Comparison of ENCODE assay signal across 8 mouse cellular contexts in genomic region chr2:181313344-181314079, GRCm38 (mm10). TPM values are rescaled to one million over a fixed set of nuclear protein-coding genes. Genes with fewer than 3 reads are reported as not detected.
DNase-seq lines count a peak whose midpoint lies in the region; ATAC-seq and TF ChIP-seq lines count a peak whose summit lies in the region.

No protein-coding gene starts in this region.

- peaks cover 2% of the 10 kb centered on the region for H3K36me3 ChIP-seq in forebrain, embryonic 16.5 days (ENCODE audit: control insufficient read depth, insufficient read depth)

- no peak for TF ChIP-seq POLR2A in cerebellum, adult 2 months (IDR thresholded peaks at IDR 0.05; ENCODE audit: borderline replicate concordance, insufficient read depth, low read length)

- DNase-seq in layer of hippocampus, adult 2 months (ENCODE audit: low spot score in 2 of 2): peak; percentile 14 to 30
- DNase-seq in layer of hippocampus, adult 8-10 months (ENCODE audit: low spot score in 2 of 2): no peak
- peak; percentile 57 to 72 for DNase-seq in cerebellum, adult 2 months
- DNase-seq in yolk sac, embryonic 10.5 days (ENCODE audit: low spot score): peak; percentile 7
- no peak for DNase-seq in adrenal gland, postnatal 36 days

- peaks cover 3% of the 10 kb centered on the region; the same call in 1 of the 2 replicates for H3K4me1 ChIP-seq in cerebellum, adult 2 months (ENCODE audit: control insufficient read depth, insufficient read depth, low read length)
- peaks cover 23% of the 10 kb centered on the region for H3K4me1 ChIP-seq in forebrain, embryonic 16.5 days (replicated peaks; ENCODE audit: control insufficient read depth, insufficient read depth, low read length)

- H3K9ac ChIP-seq in forebrain, embryonic 16.5 days (replicated peaks; ENCODE audit: low read depth, low read length): peak overlapping the region; percentile 97

- 1% methylated on average over 35 of the region's 35 CpGs for WGBS in cerebellum, adult 2 months
- WGBS in forebrain, embryonic 16.5 days: under 1% methylated on average over 35 of the region's 35 CpGs

- H3K27me3 ChIP-seq in cerebellum, adult 2 months (ENCODE audit: control insufficient read depth, insufficient read depth, low read length): no peaks in the 10 kb centered on the region
- H3K27me3 ChIP-seq in forebrain, embryonic 16.5 days (replicated peaks; ENCODE audit: control insufficient read depth, insufficient read depth, low read length): no peaks in the 10 kb centered on the region; the same call in 1 of the 2 replicates

- TF ChIP-seq CTCF in layer of hippocampus, adult 2 months (conservative IDR thresholded peaks at IDR 0.05): no peak
- no peak for TF ChIP-seq CTCF in cerebellum, adult 2 months (IDR thresholded peaks at IDR 0.05; ENCODE audit: borderline replicate concordance, insufficient read depth, low read depth, low read length)

- H3K27ac ChIP-seq in layer of hippocampus, adult 2 months: peak overlapping the region; percentile 95
- peak overlapping the region; percentile 98 for H3K27ac ChIP-seq in cerebellum, adult 2 months (ENCODE audit: insufficient read depth, low read length)
- H3K27ac ChIP-seq in forebrain, embryonic 16.5 days (ENCODE audit: low read length): peak overlapping the region; percentile 94

- no peaks in the 10 kb centered on the region for H3K9me3 ChIP-seq in forebrain, embryonic 16.5 days (ENCODE audit: control insufficient read depth, low read length)

- H3K4me2 ChIP-seq in forebrain, embryonic 16.5 days (ENCODE audit: low read length): peak overlapping the region; percentile 65

- peak overlapping the region; percentile 67 for H3K4me3 ChIP-seq in layer of hippocampus, adult 2 months
- H3K4me3 ChIP-seq in cerebellum, adult 2 months (replicated peaks; ENCODE audit: insufficient read depth, low read depth, low read length): peak overlapping the region; percentile 99
- H3K4me3 ChIP-seq in forebrain, embryonic 16.5 days (replicated peaks; ENCODE audit: low read length): peak overlapping the region; percentile 89

- ATAC-seq in forebrain, embryonic 16.5 days: peak; percentile 56
- peak; percentile 17; the same call in 1 of the 2 replicates for ATAC-seq in megakaryocyte, adult 5-6 weeks (ENCODE audit: poor library complexity, severe bottlenecking)
- ATAC-seq in megakaryocyte progenitor cell, adult 5-6 weeks (replicated peaks; ENCODE audit: poor library complexity): no peak

RNA-seq across cellular contexts. Expression of gene Stmn3, which starts 0.8 kb away (rescaled TPM):
- 100 to 1,000 TPM; 527 to 593 TPM for total RNA-seq in layer of hippocampus, adult 2 months (2021)
- 100 to 1,000 TPM; 530 to 604 (median 573) TPM for total RNA-seq in layer of hippocampus, adult 8-10 months (2022)
- 1,100 TPM in 2 replicates for polyA plus RNA-seq in cerebellum, adult 2 months (2012; rRNA removed)
- polyA plus RNA-seq in forebrain, embryonic 16.5 days (2015; fragmentation: Nextera tagmentation; extraction: Ambion mirVana): 899 and 1,155 TPM in 2 replicates
- not detected in 2 replicates for total RNA-seq in megakaryocyte, adult 5-6 weeks (2015)
- total RNA-seq in megakaryocyte, adult 5-6 weeks (2017): not detected in 2 replicates
- not detected in 2 replicates for total RNA-seq in megakaryocyte progenitor cell, adult 5-6 weeks (2015)
- not detected in 2 replicates for total RNA-seq in megakaryocyte progenitor cell, adult 5-6 weeks (2017)
- total RNA-seq in adrenal gland, postnatal 36 days (2021): 10 to 100 TPM; 10.3 to 11.7 TPM

RNA-seq across cellular contexts. Expression of gene Rtel1, which starts 6.0 kb away (rescaled TPM):
- total RNA-seq in layer of hippocampus, adult 2 months (2021): 10 to 100 TPM; 37.1 to 40.7 TPM
- 10 to 100 TPM; 26.1 to 41.3 (median 37.1) TPM for total RNA-seq in layer of hippocampus, adult 8-10 months (2022)
- 88.5 and 103 TPM in 2 replicates for polyA plus RNA-seq in cerebellum, adult 2 months (2012; rRNA removed)
- polyA plus RNA-seq in forebrain, embryonic 16.5 days (2015; fragmentation: Nextera tagmentation; extraction: Ambion mirVana): 35.3 and 42.5 TPM in 2 replicates
- total RNA-seq in megakaryocyte, adult 5-6 weeks (2015): 26.8 and 34.1 TPM in 2 replicates
- total RNA-seq in megakaryocyte, adult 5-6 weeks (2017): 21.6 and 25.8 TPM in 2 replicates
- total RNA-seq in megakaryocyte progenitor cell, adult 5-6 weeks (2015): 53.4 and 78.0 TPM in 2 replicates
- 41.9 and 53.0 TPM in 2 replicates for total RNA-seq in megakaryocyte progenitor cell, adult 5-6 weeks (2017)
- total RNA-seq in adrenal gland, postnatal 36 days (2021): 10 to 100 TPM; 26.5 to 32.1 TPM

RNA-seq across cellular contexts. Expression of gene Gmeb2, which starts 25.7 kb away (rescaled TPM):
- total RNA-seq in layer of hippocampus, adult 2 months (2021): 10 to 100 TPM; 18.8 to 23.5 TPM
- total RNA-seq in layer of hippocampus, adult 8-10 months (2022): 10 to 100 TPM; 17.1 to 22.9 (median 20.9) TPM
- polyA plus RNA-seq in cerebellum, adult 2 months (2012; rRNA removed): 28.7 and 30.1 TPM in 2 replicates
- 22.0 and 22.7 TPM in 2 replicates for polyA plus RNA-seq in forebrain, embryonic 16.5 days (2015; fragmentation: Nextera tagmentation; extraction: Ambion mirVana)
- 12.5 and 16.6 TPM in 2 replicates for total RNA-seq in megakaryocyte, adult 5-6 weeks (2015)
- total RNA-seq in megakaryocyte, adult 5-6 weeks (2017): 13.4 and 23.9 TPM in 2 replicates
- total RNA-seq in megakaryocyte progenitor cell, adult 5-6 weeks (2015): 12.5 and 12.6 TPM in 2 replicates
- total RNA-seq in megakaryocyte progenitor cell, adult 5-6 weeks (2017): 13.4 and 13.6 TPM in 2 replicates
- 10 to 100 TPM; 14.5 to 22.0 TPM for total RNA-seq in adrenal gland, postnatal 36 days (2021)

RNA-seq across cellular contexts. Expression of gene Zgpat, which starts 51.2 kb away (rescaled TPM):
- 10 to 100 TPM; 78.3 to 80.7 TPM for total RNA-seq in layer of hippocampus, adult 2 months (2021)
- total RNA-seq in layer of hippocampus, adult 8-10 months (2022): 10 to 100 TPM; 69.8 to 88.2 (median 76.7) TPM
- polyA plus RNA-seq in cerebellum, adult 2 months (2012; rRNA removed): 102 and 106 TPM in 2 replicates
- 81.6 and 91.5 TPM in 2 replicates for polyA plus RNA-seq in forebrain, embryonic 16.5 days (2015; fragmentation: Nextera tagmentation; extraction: Ambion mirVana)
- 4.9 and 7.9 TPM in 2 replicates for total RNA-seq in megakaryocyte, adult 5-6 weeks (2015)
- total RNA-seq in megakaryocyte, adult 5-6 weeks (2017): 28.0 and 29.5 TPM in 2 replicates
- total RNA-seq in megakaryocyte progenitor cell, adult 5-6 weeks (2015): 7.0 and 8.2 TPM in 2 replicates
- 38.2 and 48.2 TPM in 2 replicates for total RNA-seq in megakaryocyte progenitor cell, adult 5-6 weeks (2017)
- total RNA-seq in adrenal gland, postnatal 36 days (2021): 10 to 100 TPM; 34.8 to 47.3 TPM

RNA-seq across cellular contexts. Expression of gene Arfrp1, which starts 51.7 kb away (rescaled TPM):
- total RNA-seq in layer of hippocampus, adult 2 months (2021): 10 to 100 TPM; 43.2 to 50.1 TPM
- total RNA-seq in layer of hippocampus, adult 8-10 months (2022): 10 to 100 TPM; 43.4 to 54.5 (median 50.7) TPM
- polyA plus RNA-seq in cerebellum, adult 2 months (2012; rRNA removed): 75.6 and 77.7 TPM in 2 replicates
- polyA plus RNA-seq in forebrain, embryonic 16.5 days (2015; fragmentation: Nextera tagmentation; extraction: Ambion mirVana): 93.7 and 107 TPM in 2 replicates
- total RNA-seq in megakaryocyte, adult 5-6 weeks (2015): 22.8 and 29.9 TPM in 2 replicates
- 37.2 and 43.3 TPM in 2 replicates for total RNA-seq in megakaryocyte, adult 5-6 weeks (2017)
- 26.8 and 28.6 TPM in 2 replicates for total RNA-seq in megakaryocyte progenitor cell, adult 5-6 weeks (2015)
- 62.1 and 70.2 TPM in 2 replicates for total RNA-seq in megakaryocyte progenitor cell, adult 5-6 weeks (2017)
- 10 to 100 TPM; 38.9 to 45.5 TPM for total RNA-seq in adrenal gland, postnatal 36 days (2021)

Comparison
In these comparisons a context has a peak if more than half of its experiments do, and no peak if none do; other contexts are left out.
1. DNase-seq: peak in layer of hippocampus, adult 2 months (2 of 2), cerebellum, adult 2 months (2 of 2) and yolk sac, embryonic 10.5 days (single experiment); none in layer of hippocampus, adult 8-10 months (0 of 2) and adrenal gland, postnatal 36 days (0 of 2).
2. RNA of gene Stmn3, which starts 0.8 kb away (total RNA-seq): 530 to 604 TPM in layer of hippocampus, adult 8-10 months and 527 to 593 TPM in layer of hippocampus, adult 2 months; 10.3 to 11.7 TPM in adrenal gland, postnatal 36 days, not detected in megakaryocyte, adult 5-6 weeks and not detected in megakaryocyte progenitor cell, adult 5-6 weeks; every median in the first group is over 10 times any median in the second.
3. Peak in every context shown above with its lines, with median percentiles within 50 percentile points of each other: H3K27ac ChIP-seq and H3K4me3 ChIP-seq.